Mouse (Mus musculus): ENCODE measurements around the gene Pdcd6. TPM values are rescaled to one million over a fixed set of nuclear protein-coding genes. Genes with fewer than 3 reads are reported as not detected.

The Pdcd6 gene
- polyA plus RNA-seq, 1 experiment from 2014 or later, result 138 TPM

GRCm38 (mm10) chr13:74329321-74329720 lies 11.9 kb upstream of the Pdcd6 start:
- peaks cover 82% of the 10 kb centered on the region for H3K36me3 ChIP-seq (replicated peaks; ENCODE audit: control insufficient read depth, insufficient read depth)
- H3K4me3 ChIP-seq (replicated peaks; ENCODE audit: low read length), result no peak overlapping the region
- no peaks in the 10 kb centered on the region for H3K4me1 ChIP-seq (replicated peaks; ENCODE audit: control insufficient read depth, insufficient read depth, low read length)
- H3K9me3 ChIP-seq (ENCODE audit: control insufficient read depth, low read length), result no peaks in the 10 kb centered on the region
- no peaks in the 10 kb centered on the region for H3K27me3 ChIP-seq (ENCODE audit: control insufficient read depth, insufficient read depth, low read length)
- H3K9ac ChIP-seq, result no peak overlapping the region
- no peak for DNase-seq (ENCODE audit: low spot score)
- no peak overlapping the region for H3K4me2 ChIP-seq (replicated peaks)
- ATAC-seq (ENCODE audit: low FRiP score), result no peak
- no peak overlapping the region for H3K27ac ChIP-seq

GRCm38 (mm10) chr13:74316789-74317169 lies 601 bp downstream of the Pdcd6 start:
- ATAC-seq (ENCODE audit: low FRiP score), result no peak
- H3K27me3 ChIP-seq (ENCODE audit: control insufficient read depth, insufficient read depth, low read length), result no peaks in the 10 kb centered on the region
- no peak for DNase-seq (ENCODE audit: low spot score)
- H3K4me2 ChIP-seq (replicated peaks), result peak overlapping the region; percentile 87
- H3K36me3 ChIP-seq (replicated peaks; ENCODE audit: control insufficient read depth, insufficient read depth), result peaks cover 36% of the 10 kb centered on the region
- H3K4me1 ChIP-seq (replicated peaks; ENCODE audit: control insufficient read depth, insufficient read depth, low read length), result peaks cover 12% of the 10 kb centered on the region
- H3K27ac ChIP-seq, result peak overlapping the region; percentile 62; the same call in 1 of the 2 replicates
- no peaks in the 10 kb centered on the region for H3K9me3 ChIP-seq (ENCODE audit: control insufficient read depth, low read length)
- WGBS, result 3% methylated on average over 15 of the region's 15 CpGs
- H3K4me3 ChIP-seq (replicated peaks; ENCODE audit: low read length), result peak overlapping the region; percentile 75
- H3K9ac ChIP-seq, result peak overlapping the region; percentile 85

- peak overlapping the region; percentile 85 for H3K9ac ChIP-seq
- no peak overlapping the region for H3K27ac ChIP-seq
- no peaks in the 10 kb centered on the region for H3K9me3 ChIP-seq (ENCODE audit: control insufficient read depth, low read length)
- DNase-seq (ENCODE audit: low spot score), result no peak
- peaks cover 12% of the 10 kb centered on the region for H3K4me1 ChIP-seq (replicated peaks; ENCODE audit: control insufficient read depth, insufficient read depth, low read length)
- WGBS, result 27% methylated on average over 4 of the region's 4 CpGs
- no peaks in the 10 kb centered on the region for H3K27me3 ChIP-seq (ENCODE audit: control insufficient read depth, insufficient read depth, low read length)
- H3K4me3 ChIP-seq (replicated peaks; ENCODE audit: low read length), result peak overlapping the region; percentile 75
- peak overlapping the region; percentile 87 for H3K4me2 ChIP-seq (replicated peaks)
- H3K36me3 ChIP-seq (replicated peaks; ENCODE audit: control insufficient read depth, insufficient read depth), result peaks cover 34% of the 10 kb centered on the region
- no peak for ATAC-seq (ENCODE audit: low FRiP score)
These were observed 994 bp downstream of the Pdcd6 start for GRCm38 (mm10) chr13:74316386-74316785.

- Histone ChIP-seq H3K27me3 (ENCODE audit: control insufficient read depth, insufficient read depth, low read length) (no peaks in the 10 kb centered on the region), H3K9ac (no peak overlapping the region), H3K9me3 (ENCODE audit: control insufficient read depth, low read length) (no peaks in the 10 kb centered on the region), H3K4me3 (replicated peaks; ENCODE audit: low read length) (no peak overlapping the region), H3K4me2 (replicated peaks) (no peak overlapping the region), H3K27ac (no peak overlapping the region), H3K4me1 (replicated peaks; ENCODE audit: control insufficient read depth, insufficient read depth, low read length) (peaks cover 12% of the 10 kb centered on the region), H3K36me3 (replicated peaks; ENCODE audit: control insufficient read depth, insufficient read depth) (peaks cover 32% of the 10 kb centered on the region)
- DNase-seq (ENCODE audit: low spot score) (no peak), ATAC-seq (ENCODE audit: low FRiP score) (no peak)
- WGBS, result 95% methylated on average over 3 of the region's 3 CpGs
These were observed 2.8 kb downstream of the Pdcd6 start for GRCm38 (mm10) chr13:74314616-74315015.

- no peak for DNase-seq (ENCODE audit: low spot score)
- WGBS, result 100% methylated on average over 1 of the region's 1 CpGs
- Histone ChIP-seq H3K4me3 (replicated peaks; ENCODE audit: low read length) (no peak overlapping the region), H3K9me3 (ENCODE audit: control insufficient read depth, low read length) (no peaks in the 10 kb centered on the region), H3K27me3 (ENCODE audit: control insufficient read depth, insufficient read depth, low read length) (no peaks in the 10 kb centered on the region), H3K4me2 (replicated peaks) (no peak overlapping the region), H3K9ac (no peak overlapping the region), H3K4me1 (replicated peaks; ENCODE audit: control insufficient read depth, insufficient read depth, low read length) (no peaks in the 10 kb centered on the region), H3K27ac (no peak overlapping the region), H3K36me3 (replicated peaks; ENCODE audit: control insufficient read depth, insufficient read depth) (peaks cover 90% of the 10 kb centered on the region)
- no peak for ATAC-seq (ENCODE audit: low FRiP score)
These were observed 11.6 kb downstream of the Pdcd6 start for GRCm38 (mm10) chr13:74305780-74306179.

GRCm38 (mm10) chr13:74305380-74305779 lies 12.0 kb downstream of the Pdcd6 start:
- ATAC-seq (ENCODE audit: low FRiP score), result no peak
- Histone ChIP-seq H3K4me3 (replicated peaks; ENCODE audit: low read length) (no peak overlapping the region), H3K36me3 (replicated peaks; ENCODE audit: control insufficient read depth, insufficient read depth) (peaks cover 86% of the 10 kb centered on the region), H3K9ac (no peak overlapping the region), H3K27me3 (ENCODE audit: control insufficient read depth, insufficient read depth, low read length) (no peaks in the 10 kb centered on the region), H3K4me2 (replicated peaks) (no peak overlapping the region), H3K4me1 (replicated peaks; ENCODE audit: control insufficient read depth, insufficient read depth, low read length) (no peaks in the 10 kb centered on the region), H3K9me3 (ENCODE audit: control insufficient read depth, low read length) (no peaks in the 10 kb centered on the region), H3K27ac (no peak overlapping the region)
- no peak for DNase-seq (ENCODE audit: low spot score)
- WGBS, result 93% methylated on average over 6 of the region's 6 CpGs

- H3K36me3 ChIP-seq (replicated peaks; ENCODE audit: control insufficient read depth, insufficient read depth), result peaks cover 57% of the 10 kb centered on the region
- H3K4me1 ChIP-seq (replicated peaks; ENCODE audit: control insufficient read depth, insufficient read depth, low read length), result no peaks in the 10 kb centered on the region
- no peak overlapping the region for H3K4me2 ChIP-seq (replicated peaks)
- H3K27ac ChIP-seq, result no peak overlapping the region
- 89% methylated on average over 10 of the region's 10 CpGs for WGBS
- H3K27me3 ChIP-seq (ENCODE audit: control insufficient read depth, insufficient read depth, low read length), result no peaks in the 10 kb centered on the region
- H3K4me3 ChIP-seq (replicated peaks; ENCODE audit: low read length), result no peak overlapping the region
- no peaks in the 10 kb centered on the region for H3K9me3 ChIP-seq (ENCODE audit: control insufficient read depth, low read length)
- ATAC-seq (ENCODE audit: low FRiP score) (0 out of 2 replicates have a peak, but pooled peaks have one; percentile 21), DNase-seq (ENCODE audit: low spot score) (no peak)
- no peak overlapping the region for H3K9ac ChIP-seq
These were observed 15.0 kb downstream of the Pdcd6 start for GRCm38 (mm10) chr13:74302050-74303037.

- Histone ChIP-seq H3K4me3 (replicated peaks; ENCODE audit: low read length) (no peak overlapping the region), H3K4me1 (replicated peaks; ENCODE audit: control insufficient read depth, insufficient read depth, low read length) (no peaks in the 10 kb centered on the region), H3K9me3 (ENCODE audit: control insufficient read depth, low read length) (no peaks in the 10 kb centered on the region), H3K36me3 (replicated peaks; ENCODE audit: control insufficient read depth, insufficient read depth) (peaks cover 52% of the 10 kb centered on the region), H3K27me3 (ENCODE audit: control insufficient read depth, insufficient read depth, low read length) (no peaks in the 10 kb centered on the region), H3K27ac (no peak overlapping the region), H3K4me2 (replicated peaks) (no peak overlapping the region), H3K9ac (no peak overlapping the region)
- peak; percentile 19; the same call in 1 of the 2 replicates for ATAC-seq (ENCODE audit: low FRiP score)
- WGBS, result 81% methylated on average over 6 of the region's 6 CpGs
- DNase-seq (ENCODE audit: low spot score), result no peak
These were observed 15.8 kb downstream of the Pdcd6 start for GRCm38 (mm10) chr13:74301607-74301984.

GRCm38 (mm10) chr13:74300925-74301606 lies 16.3 kb downstream of the Pdcd6 start:
- no peaks in the 10 kb centered on the region for H3K9me3 ChIP-seq (ENCODE audit: control insufficient read depth, low read length)
- H3K4me3 ChIP-seq (replicated peaks; ENCODE audit: low read length), result no peak overlapping the region
- WGBS, result 46% methylated on average over 4 of the region's 4 CpGs
- H3K36me3 ChIP-seq (replicated peaks; ENCODE audit: control insufficient read depth, insufficient read depth), result peaks cover 47% of the 10 kb centered on the region
- H3K9ac ChIP-seq, result no peak overlapping the region
- H3K4me2 ChIP-seq (replicated peaks), result no peak overlapping the region
- peak; percentile 90 for ATAC-seq (ENCODE audit: low FRiP score)
- H3K27ac ChIP-seq, result no peak overlapping the region
- no peaks in the 10 kb centered on the region for H3K27me3 ChIP-seq (ENCODE audit: control insufficient read depth, insufficient read depth, low read length)
- no peaks in the 10 kb centered on the region for H3K4me1 ChIP-seq (replicated peaks; ENCODE audit: control insufficient read depth, insufficient read depth, low read length)
- DNase-seq (ENCODE audit: low spot score), result peak; percentile 86

All from hindbrain, embryonic 14.5 days (tissue).